Mouse (Mus musculus) CD8-positive naive resting alpha-beta T cell, adult 57 days (primary cell): ENCODE results near the gene Sult1d1. TPM values are rescaled to one million over a fixed set of nuclear protein-coding genes. Genes with fewer than 3 reads are reported as not detected.

Experiments
- total RNA-seq: library from RNA; stranded (reverse); gene quantifications from one replicate; pipeline ENCODE4 v1.2.4, GENCODE M21; 2023

The Sult1d1 gene
- total RNA-seq, result not detected

GRCm38 (mm10) chr5:87568845-87569244 lies at the start of gene Sult1d1:
TSS of gene Sult1d1 (minus strand) at chr5:87569027.

GRCm38 (mm10) chr5:87591494-87591893 lies 22.7 kb upstream of the Sult1d1 start, which contains the start of gene Sult1e1:
TSS of gene Sult1e1 (minus strand) at chr5:87591594.

GRCm38 (mm10) chr5:87538111-87538510 lies 30.7 kb downstream of the Sult1d1 start, which contains the start of gene Sult1b1:
TSS of gene Sult1b1 (minus strand) at chr5:87538195.

Other genes with a start within 250 kb of the Sult1d1 start
- not detected for gene Ugt2a3, start 231.8 kb downstream of the Sult1d1 start, total RNA-seq
- not detected for gene Ugt2b38, start 144.8 kb downstream of the Sult1d1 start, total RNA-seq
- not detected for gene Ugt2a2, start 86.8 kb downstream of the Sult1d1 start, total RNA-seq
- not detected for gene Gm43638, start 82.2 kb downstream of the Sult1d1 start, total RNA-seq
- not detected for gene Ugt2a1, start 78.2 kb downstream of the Sult1d1 start, total RNA-seq
- not detected for gene Sult1b1, start 30.8 kb downstream of the Sult1d1 start, total RNA-seq
- gene Sult1e1, start 22.6 kb upstream of the Sult1d1 start, total RNA-seq, result not detected
- not detected for gene Csn1s1, start 97.2 kb upstream of the Sult1d1 start, total RNA-seq
- not detected for gene Csn2, start 130.6 kb upstream of the Sult1d1 start, total RNA-seq
- gene Csn1s2a, start 205.5 kb upstream of the Sult1d1 start, total RNA-seq, result not detected
- not detected for gene Csn1s2b, start 239.1 kb upstream of the Sult1d1 start, total RNA-seq